Mouse (Mus musculus) macrophage (primary cell): ENCODE data around the gene Hist1h4f. TPM values are rescaled to one million over a fixed set of nuclear protein-coding genes. Genes with fewer than 3 reads are reported as not detected.
"Not testable (repeated sequence)": the region's sequence is repeated elsewhere in the genome, so short reads cannot be mapped to it uniquely, and the experiment has no call there.

Source experiments
- H3K27ac ChIP-seq: fragments of 350-480 bp; formaldehyde crosslinking; 2 replicates; pipeline ENCODE4 v1.9.0; 2021
- H3K36me3 ChIP-seq: fragments of 350-480 bp; formaldehyde crosslinking; 2 replicates; pipeline ENCODE4 v1.9.0; 2021; ENCODE audit errors: inconsistent target
- H3K4me3 ChIP-seq: fragments of 350-480 bp; formaldehyde crosslinking; 2 replicates; pipeline ENCODE4 v1.9.0; 2021; ENCODE audit errors: inconsistent target
- H3K79me2 ChIP-seq: fragments of 350-480 bp; formaldehyde crosslinking; 2 replicates; pipeline ENCODE4 v1.9.0; 2021; ENCODE audit errors: inconsistent target
- WGBS: methylation state at CpG from one replicate; pipeline ENCODE4 v1.1.7; 2026; ENCODE audit warnings: inconsistent platforms; ENCODE audit not compliant: missing documents; 5-methylcytosine and 5-hydroxymethylcytosine counted together
- polyA plus RNA-seq: library from polyadenylated mRNA; stranded (reverse); fragments of 250-400 nt; gene quantifications from 3 replicates; pipeline ENCODE4 v1.2.4, GENCODE M21; 2018; ENCODE audit warnings: inconsistent platforms

The Hist1h4f gene
- polyA plus RNA-seq, 1 experiment from 2014 or later, result not detected

DNA sequence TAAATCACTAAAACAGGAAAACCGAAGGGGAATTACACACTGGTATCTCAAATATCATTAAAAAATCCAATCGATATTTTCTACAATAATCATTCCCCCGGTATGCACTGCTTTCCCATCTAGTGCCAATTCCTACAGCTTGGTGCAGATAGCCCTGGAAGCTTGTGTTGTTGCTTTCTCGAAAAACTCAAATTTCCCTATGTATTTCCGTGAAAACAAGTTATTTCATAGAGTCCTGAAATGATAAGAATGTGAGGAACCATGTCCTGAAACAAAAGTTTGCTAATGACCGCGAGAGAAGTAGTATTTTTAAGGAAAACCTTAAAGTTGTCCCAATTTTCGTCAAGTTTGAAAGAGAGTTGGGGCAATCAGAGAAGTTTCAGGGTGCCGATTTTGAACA lies 2.9 kb upstream of the Hist1h4f start:
- no peaks in the 10 kb centered on the region for H3K36me3 ChIP-seq
- 27% methylated on average over 9 of the region's 9 CpGs for WGBS
- H3K4me3 ChIP-seq, result no peak overlapping the region
- no peaks in the 10 kb centered on the region for H3K79me2 ChIP-seq
- peak overlapping the region; percentile 67 for H3K27ac ChIP-seq

DNA sequence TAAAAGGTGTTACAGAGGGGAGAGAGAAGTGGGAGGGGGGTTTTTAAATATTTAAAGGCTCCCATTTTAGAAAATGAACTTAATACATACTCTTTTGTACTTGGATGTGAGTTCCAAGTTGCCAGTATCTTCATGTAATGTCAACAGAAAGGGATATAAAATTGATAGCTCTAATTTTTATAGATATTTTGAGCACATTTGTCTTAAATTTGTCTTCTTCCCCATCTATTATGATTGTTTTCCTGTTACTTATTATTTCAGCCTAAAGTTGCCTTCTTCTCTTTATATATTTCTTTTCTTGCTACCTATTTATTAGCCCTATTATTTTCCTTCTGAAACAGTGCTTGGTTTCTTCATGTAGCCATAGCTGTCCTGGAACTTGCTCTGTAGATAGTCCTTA lies 1.5 kb upstream of the Hist1h4f start, which contains the start of gene Hist1h1d:
Hist1h1d (plus strand) TSS at position 301 of the 400 bp plus-strand sequence.
- Histone ChIP-seq H3K36me3 (no peaks in the 10 kb centered on the region), H3K79me2 (no peaks in the 10 kb centered on the region), H3K4me3 (no peak within 1 kb of the TSS), H3K27ac (peak within 1 kb of the TSS; percentile 75)

DNA sequence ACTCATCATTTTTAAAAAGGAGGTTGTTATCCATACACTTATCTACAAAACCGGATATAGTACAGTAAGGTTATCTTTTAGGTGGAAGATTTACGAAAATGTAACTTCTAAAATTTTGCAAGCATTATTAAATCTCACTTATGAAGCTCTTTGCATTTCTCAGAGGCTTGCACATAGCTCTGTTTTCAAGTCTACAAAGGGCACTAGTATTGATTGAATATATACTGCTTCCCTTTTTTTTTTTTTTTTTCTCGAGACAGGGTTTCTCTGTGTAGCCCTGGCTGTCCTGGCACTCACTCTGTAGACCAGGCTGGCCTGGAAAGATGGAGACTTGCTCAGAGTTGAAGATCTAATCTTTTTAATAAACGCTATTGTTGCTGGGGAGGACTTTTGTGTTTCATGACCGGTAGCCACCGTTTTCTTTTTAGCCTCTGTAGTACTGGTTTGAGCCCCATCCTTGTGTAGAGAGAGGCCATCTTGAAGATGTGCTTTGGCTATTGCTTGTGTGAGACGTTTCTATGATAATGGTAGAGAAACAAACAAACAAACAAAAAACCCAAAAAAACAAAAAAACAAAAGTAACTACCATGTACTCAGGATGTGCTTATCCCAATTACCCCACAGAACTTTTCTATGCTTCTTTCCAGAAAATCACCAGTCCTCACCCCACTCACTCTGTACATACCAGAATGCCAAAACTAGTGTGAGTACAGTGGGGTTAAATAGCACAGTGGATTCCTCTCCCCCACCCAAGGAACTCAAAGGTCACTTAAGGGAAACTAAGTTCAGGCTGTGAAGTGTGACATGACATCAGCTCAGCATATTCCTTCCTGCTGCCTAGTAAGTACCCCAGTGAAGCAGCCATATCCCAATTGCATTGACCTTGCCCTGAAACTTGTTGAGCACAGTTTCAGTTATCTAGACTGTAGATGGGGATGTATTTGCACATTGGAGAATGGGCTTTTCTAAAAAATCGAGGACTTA lies 775 bp upstream of the Hist1h4f start:
- no peaks in the 10 kb centered on the region for H3K36me3 ChIP-seq
- no peak overlapping the region; the same call in 1 of the 2 replicates for H3K4me3 ChIP-seq
- peak overlapping the region; percentile 75 for H3K27ac ChIP-seq
- whole genome bisulfite sequencing, result 48% methylated on average over 7 of the region's 8 CpGs
- H3K79me2 ChIP-seq, result no peaks in the 10 kb centered on the region

DNA sequence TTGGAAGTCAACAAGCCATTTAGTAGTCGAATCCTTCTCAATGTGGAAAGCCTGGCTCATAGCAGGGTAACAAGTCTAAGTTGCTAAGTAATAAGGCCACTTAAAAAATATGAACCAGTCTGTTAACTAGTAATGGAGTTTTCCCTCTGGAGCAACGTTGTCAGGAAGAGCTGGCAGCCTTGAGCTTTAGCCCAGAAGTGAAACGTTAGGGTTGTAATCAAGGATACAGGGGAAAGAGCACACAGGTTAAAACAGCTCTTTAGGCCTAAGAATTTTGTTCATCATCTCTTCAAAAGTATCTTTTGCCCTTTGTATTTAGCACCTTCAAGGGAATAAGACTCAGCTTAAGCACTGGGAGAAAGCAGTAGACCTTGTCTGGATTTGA lies 695 bp downstream of the Hist1h4f start:
- H3K27ac ChIP-seq, result peak overlapping the region; percentile 53
- H3K79me2 ChIP-seq, result no peaks in the 10 kb centered on the region
- H3K4me3 ChIP-seq, result peak overlapping the region; percentile 13; the same call in 1 of the 2 replicates
- H3K36me3 ChIP-seq, result no peaks in the 10 kb centered on the region
- WGBS, result 12% methylated on average over 3 of the region's 3 CpGs

DNA sequence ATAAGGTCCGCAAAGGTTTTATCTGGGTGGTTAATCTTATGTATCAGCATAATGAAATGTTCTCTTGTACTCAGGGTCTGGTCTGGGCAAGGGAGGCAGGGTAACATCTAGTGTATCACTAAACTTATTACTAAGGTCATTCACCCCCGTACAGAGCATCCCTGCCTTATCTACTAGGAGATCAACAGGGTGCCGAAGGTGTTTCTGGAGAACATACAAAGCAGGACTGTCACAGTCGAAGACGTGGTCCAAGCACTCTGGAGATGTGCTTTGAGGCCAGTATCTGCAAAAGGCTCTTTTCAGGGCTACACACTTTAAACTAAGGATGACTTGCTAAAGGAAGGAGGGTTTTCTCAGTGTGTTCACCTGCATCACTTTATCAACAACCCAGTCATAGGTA lies 4.8 kb downstream of the Hist1h4f start:
- no peak overlapping the region for H3K27ac ChIP-seq
- no peak overlapping the region for H3K4me3 ChIP-seq
- H3K79me2 ChIP-seq, result no peaks in the 10 kb centered on the region
- 86% methylated on average over 5 of the region's 5 CpGs for WGBS
- H3K36me3 ChIP-seq, result no peaks in the 10 kb centered on the region

DNA sequence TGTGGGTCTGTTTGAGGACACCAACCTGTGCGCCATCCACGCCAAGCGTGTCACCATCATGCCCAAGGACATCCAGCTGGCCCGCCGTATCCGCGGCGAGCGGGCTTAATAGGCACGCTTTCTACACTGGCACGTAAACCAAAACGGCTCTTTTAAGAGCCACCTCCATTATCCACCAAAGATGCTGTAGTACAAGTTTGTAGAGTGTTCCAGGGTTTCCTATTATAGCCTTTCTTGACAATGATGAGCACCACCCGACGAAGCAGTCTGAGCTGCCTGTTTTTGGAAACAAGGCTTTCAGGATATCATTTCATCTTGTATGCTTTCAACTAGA lies 6.7 kb downstream of the Hist1h4f start:
- not testable (repeated sequence) for H3K27ac ChIP-seq, H3K36me3 ChIP-seq, H3K79me2 ChIP-seq, H3K4me3 ChIP-seq
- WGBS, result 0% methylated on average over 3 of the region's 14 CpGs

DNA sequence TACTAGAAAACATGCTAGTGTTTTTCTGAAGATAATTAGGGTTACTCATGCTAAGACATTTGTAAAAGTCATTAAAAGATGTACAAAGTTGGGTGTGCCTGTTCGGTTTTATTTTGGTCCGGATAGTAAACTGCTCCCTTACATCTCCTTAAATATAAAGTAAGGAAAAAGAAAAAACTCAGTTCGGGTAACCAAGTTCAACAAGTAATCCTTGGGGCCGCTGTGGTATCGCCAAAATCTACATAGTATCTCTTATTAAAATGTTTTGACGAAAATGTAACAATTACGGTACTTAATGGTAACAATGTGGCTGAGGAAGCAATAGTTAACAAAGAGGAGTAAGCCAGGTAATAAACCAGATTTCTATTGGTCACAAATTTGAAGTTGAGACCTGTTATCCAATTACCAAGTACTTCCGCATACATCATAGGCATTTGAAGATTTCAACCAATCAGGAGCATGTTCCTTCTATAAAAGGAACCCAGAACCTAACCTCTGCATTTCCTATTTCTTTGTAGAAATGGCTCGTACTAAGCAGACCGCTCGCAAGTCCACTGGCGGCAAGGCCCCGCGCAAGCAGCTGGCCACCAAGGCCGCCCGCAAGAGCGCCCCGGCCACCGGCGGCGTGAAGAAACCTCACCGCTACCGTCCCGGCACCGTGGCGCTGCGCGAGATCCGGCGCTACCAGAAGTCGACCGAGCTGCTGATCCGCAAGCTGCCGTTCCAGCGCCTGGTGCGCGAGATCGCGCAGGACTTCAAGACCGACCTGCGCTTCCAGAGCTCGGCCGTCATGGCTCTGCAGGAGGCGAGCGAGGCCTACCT lies 7.3 kb downstream of the Hist1h4f start, which contains the start of gene Hist1h3f:
Hist1h3f (plus strand) TSS at position 88 of the 822 bp plus-strand sequence.
- 0% methylated on average over 15 of the region's 45 CpGs for WGBS
- no peaks in the 10 kb centered on the region for H3K79me2 ChIP-seq
- no peaks in the 10 kb centered on the region for H3K36me3 ChIP-seq
- H3K27ac ChIP-seq, result peak within 1 kb of the TSS; percentile 84
- H3K4me3 ChIP-seq, result peak within 1 kb of the TSS; percentile 43

DNA sequence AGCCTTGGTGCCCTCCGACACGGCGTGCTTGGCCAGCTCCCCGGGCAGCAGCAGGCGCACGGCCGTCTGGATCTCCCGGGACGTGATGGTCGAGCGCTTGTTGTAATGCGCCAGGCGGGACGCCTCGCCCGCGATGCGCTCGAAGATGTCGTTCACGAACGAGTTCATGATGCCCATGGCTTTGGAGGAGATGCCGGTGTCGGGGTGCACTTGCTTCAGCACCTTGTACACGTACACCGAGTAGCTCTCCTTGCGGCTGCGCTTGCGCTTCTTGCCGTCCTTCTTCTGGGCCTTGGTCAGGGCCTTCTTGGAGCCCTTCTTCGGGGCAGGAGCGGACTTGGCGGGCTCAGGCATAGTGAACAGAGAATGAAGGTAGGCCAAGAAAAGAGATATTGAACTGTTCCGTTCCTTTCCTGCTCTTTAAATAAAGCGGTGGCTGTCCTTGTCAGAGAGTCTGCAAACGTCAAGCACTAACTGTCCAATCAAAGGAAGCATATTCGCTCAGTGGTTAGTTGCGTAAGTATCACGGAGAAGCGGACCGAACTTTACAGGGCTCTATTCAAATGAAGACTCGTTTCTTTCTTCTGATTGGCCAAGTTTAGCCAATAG lies 8.3 kb downstream of the Hist1h4f start, which contains the start of gene Hist1h2bh:
Hist1h2bh (minus strand) TSS at position 394 of the 609 bp plus-strand sequence.
- H3K27ac ChIP-seq, result peak within 1 kb of the TSS; percentile 84
- H3K79me2 ChIP-seq, H3K36me3 ChIP-seq: not testable (repeated sequence)
- 2% methylated on average over 18 of the region's 42 CpGs for WGBS
- H3K4me3 ChIP-seq, result peak within 1 kb of the TSS; percentile 43

DNA sequence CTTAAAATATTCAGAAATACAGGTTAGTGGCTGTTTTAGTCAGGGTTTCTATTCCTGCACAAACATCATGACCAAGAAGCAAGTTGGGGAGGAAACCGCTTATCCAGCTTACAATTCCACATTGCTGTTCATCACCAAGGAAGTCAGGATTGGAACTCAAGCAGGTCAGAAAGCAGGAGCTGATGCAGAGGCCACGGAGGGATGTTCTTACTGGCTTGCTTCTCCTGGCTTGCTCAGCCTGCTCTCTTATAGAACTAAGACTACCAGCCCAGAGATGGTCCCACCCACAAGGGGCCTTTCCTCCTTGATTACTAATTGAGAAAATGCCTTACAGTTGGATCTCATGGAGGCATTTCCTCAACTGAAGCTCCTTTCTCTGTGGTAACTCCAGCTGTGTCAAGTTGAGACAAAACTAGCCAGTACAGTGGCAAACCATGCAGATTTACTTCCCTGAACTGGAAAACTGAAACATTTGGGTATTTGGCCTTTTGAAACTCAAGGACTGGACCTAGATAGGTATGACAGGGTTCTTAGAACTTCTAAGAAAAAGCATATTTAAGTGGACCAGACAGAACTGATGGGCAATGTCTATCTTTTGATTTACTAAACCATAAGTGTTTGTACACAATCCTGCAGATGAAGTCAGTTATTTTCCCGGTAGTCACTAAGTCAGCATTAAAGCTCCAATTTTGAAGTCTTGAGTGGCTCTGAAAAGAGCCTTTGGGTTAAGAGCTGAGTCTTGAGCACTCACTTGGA lies 9.0 kb downstream of the Hist1h4f start:
- not testable (repeated sequence) for H3K36me3 ChIP-seq, H3K79me2 ChIP-seq
- 0% methylated on average over 2 of the region's 3 CpGs for WGBS
- peak overlapping the region; percentile 84 for H3K27ac ChIP-seq
- H3K4me3 ChIP-seq, result peak overlapping the region; percentile 43

DNA sequence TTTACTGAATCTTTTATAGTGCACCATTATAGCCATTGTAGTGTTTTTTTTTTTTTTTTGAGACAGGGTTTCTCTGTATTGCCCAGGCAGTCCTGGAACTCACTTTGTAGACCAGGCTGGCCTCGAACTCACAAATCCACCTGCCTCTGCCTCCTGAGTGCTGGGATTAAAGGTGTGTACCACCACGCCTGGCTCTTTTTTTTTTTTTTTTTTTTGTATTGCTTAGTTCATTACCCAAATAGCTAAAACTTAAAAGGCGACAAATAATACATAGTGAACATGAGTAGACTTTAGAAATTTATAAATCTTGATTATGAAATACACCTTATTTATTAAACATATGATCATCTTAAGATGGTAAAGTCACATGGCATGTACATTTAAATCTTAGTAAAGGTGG lies 10.0 kb downstream of the Hist1h4f start:
- Histone ChIP-seq H3K4me3 (peak overlapping the region; percentile 43; the same call in 1 of the 2 replicates), H3K79me2 (no peaks in the 10 kb centered on the region), H3K27ac (no peak overlapping the region), H3K36me3 (no peaks in the 10 kb centered on the region)
- 60% methylated on average over 1 of the region's 3 CpGs for WGBS

DNA sequence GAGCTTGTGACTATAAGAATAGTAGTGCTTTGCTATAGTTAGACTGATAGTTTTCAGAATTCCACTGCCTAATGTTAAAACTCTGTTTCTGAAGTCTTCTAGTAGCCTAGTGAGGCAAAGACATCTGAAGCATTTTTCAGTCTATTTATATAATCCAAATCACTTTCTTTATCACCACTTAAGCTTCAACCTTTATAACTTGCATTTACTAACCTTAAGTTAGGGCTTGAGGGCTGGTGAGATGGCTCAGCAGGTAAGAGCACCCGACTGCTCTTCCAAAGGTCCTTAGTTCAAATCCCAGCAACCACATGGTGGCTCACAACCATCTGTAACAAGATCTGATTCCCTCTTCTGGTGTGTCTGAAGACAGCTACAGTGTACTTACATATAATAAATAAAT lies 11.6 kb downstream of the Hist1h4f start:
- not testable (repeated sequence) for H3K79me2 ChIP-seq, H3K27ac ChIP-seq, H3K36me3 ChIP-seq, H3K4me3 ChIP-seq
- no CpG with 5 or more reads among the region's 1 CpGs for WGBS

DNA sequence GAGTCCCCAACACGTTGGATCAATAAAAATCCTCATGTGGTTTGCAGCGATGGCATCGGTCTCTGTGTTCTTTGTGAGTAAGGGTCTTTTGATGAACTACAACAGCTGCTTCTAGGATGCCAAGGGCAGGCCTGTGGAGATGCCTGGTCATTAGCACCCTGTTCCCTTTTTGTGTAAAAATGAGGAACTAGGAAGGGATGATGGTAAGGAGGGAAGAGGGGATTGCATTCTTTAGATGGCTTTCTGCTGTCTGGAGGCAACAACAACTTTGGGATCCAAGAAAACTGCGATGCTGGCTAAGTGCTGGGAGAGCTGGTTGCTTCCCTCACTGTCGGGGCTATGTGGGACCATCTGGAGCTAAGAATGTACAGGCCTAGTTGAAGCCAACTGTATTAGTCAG lies 13.2 kb downstream of the Hist1h4f start:
- H3K27ac ChIP-seq, result no peak overlapping the region; the same call in 1 of the 2 replicates

DNA sequence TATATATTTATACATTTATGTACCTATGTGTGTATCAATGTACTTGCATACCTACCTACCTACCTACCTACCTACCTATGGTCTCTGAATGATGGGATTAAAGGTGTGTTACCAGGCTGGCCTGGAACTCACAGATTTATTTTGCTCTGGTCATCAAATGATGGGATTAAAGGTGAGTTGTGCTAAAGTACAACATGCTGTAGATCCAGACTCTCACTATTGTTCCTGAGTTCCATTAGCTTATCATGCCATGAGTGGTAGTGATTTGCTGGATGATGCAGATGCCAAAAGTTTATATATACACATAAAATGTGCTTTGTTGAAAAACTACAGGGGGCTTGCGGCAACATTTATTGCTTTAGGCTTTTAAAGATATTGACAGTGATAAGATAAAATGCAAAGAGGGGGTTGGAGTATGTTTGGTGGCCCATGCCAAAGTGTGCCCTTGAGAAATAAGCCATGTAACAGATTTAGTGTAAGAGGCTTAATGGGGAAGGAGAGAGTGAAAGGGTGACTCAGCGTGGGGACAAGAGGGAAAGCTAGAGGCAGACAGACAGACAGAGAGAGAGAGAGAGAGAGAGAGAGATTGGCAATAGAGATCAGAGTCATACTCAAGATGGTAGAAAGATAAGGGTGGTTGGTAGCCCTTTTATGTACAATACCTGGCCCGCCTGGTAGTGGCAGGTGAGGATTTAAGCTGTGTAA lies 14.3 kb downstream of the Hist1h4f start:
- H3K36me3 ChIP-seq, result no peaks in the 10 kb centered on the region
- WGBS, result 75% methylated on average over 2 of the region's 3 CpGs
- H3K27ac ChIP-seq, result peak overlapping the region; percentile 51; the same call in 1 of the 2 replicates
- no peaks in the 10 kb centered on the region for H3K79me2 ChIP-seq
- peak overlapping the region; percentile 39; the same call in 1 of the 2 replicates for H3K4me3 ChIP-seq

More for the DNA sequence above, 13.2 kb downstream of the Hist1h4f start:
- no peak overlapping the region for H3K4me3 ChIP-seq
- H3K79me2 ChIP-seq, result no peaks in the 10 kb centered on the region
- WGBS, result 79% methylated on average over 5 of the region's 5 CpGs
- H3K36me3 ChIP-seq, result no peaks in the 10 kb centered on the region
